Mouse (Mus musculus) heart, embryonic 14.5 days (tissue): Measurements from ENCODE around the gene Sh3rf1. TPM values are rescaled to one million over a fixed set of nuclear protein-coding genes. Genes with fewer than 3 reads are reported as not detected.

Experiments
- ATAC-seq: fragments of 200-750 bp; cut with Nextera tagmentation; 2 replicates; pipeline ENCODE4 v1.8.0; 2017; ENCODE audit warnings: low read depth, moderate TSS enrichment; ENCODE audit not compliant: insufficient number of reproducible peaks, insufficient read depth, low FRiP score
- H3K27ac ChIP-seq, 2 experiments: fragments of 200-500 bp in 1 of 2; fragments of 300-500 bp in 1 of 2; sonication (generic) in 1 of 2; replicated peaks in 1 of 2; 2 replicates each; pipeline ENCODE4 v1.5.1; 2012 to 2014; ENCODE audit warnings: low read depth in 2 of 2, low read length in 2 of 2, control low read depth in 1 of 2, mild to moderate bottlenecking in 1 of 2, mixed read lengths in 1 of 2; ENCODE audit not compliant: control insufficient read depth in 1 of 2, insufficient read depth in 1 of 2
- H3K27me3 ChIP-seq: fragments of 300-500 bp; sonication (generic); 2 replicates; pipeline ENCODE4 v1.6.1; 2014; ENCODE audit warnings: mild to moderate bottlenecking, low read length, control low read depth; ENCODE audit not compliant: control insufficient read depth, insufficient read depth
- H3K36me3 ChIP-seq: fragments of 300-500 bp; sonication (generic); 2 replicates; pipeline ENCODE4 v1.6.1; 2014; ENCODE audit warnings: mild to moderate bottlenecking, control low read depth, low read length, mixed read lengths; ENCODE audit not compliant: control insufficient read depth, insufficient read depth
- H3K4me1 ChIP-seq, 2 experiments: fragments of 200-500 bp in 1 of 2; fragments of 300-500 bp in 1 of 2; sonication (generic) in 1 of 2; 2 replicates each; pipeline ENCODE4 v1.6.1; 2012 to 2014; ENCODE audit warnings: low read length in 2 of 2, control low read depth in 1 of 2, mixed read lengths in 1 of 2; ENCODE audit not compliant: control insufficient read depth in 2 of 2, insufficient read depth in 2 of 2
- H3K4me2 ChIP-seq: fragments of 300-500 bp; sonication (generic); 2 replicates; pipeline ENCODE4 v1.6.1; 2014; ENCODE audit warnings: mild to moderate bottlenecking, low read length
- H3K4me3 ChIP-seq, 2 experiments: fragments of 200-500 bp in 1 of 2; fragments of 300-500 bp in 1 of 2; sonication (generic) in 1 of 2; 2 replicates each; pipeline ENCODE4 v1.5.1; 2012 to 2014; ENCODE audit warnings: low read length in 2 of 2, mild to moderate bottlenecking in 2 of 2, control low read depth in 1 of 2, low read depth in 1 of 2, moderate library complexity in 1 of 2; ENCODE audit not compliant: control insufficient read depth in 1 of 2, insufficient read depth in 1 of 2
- H3K9ac ChIP-seq: fragments of 300-500 bp; sonication (generic); 2 replicates; pipeline ENCODE4 v1.6.1; 2014; ENCODE audit warnings: mild to moderate bottlenecking, low read length
- H3K9me3 ChIP-seq: fragments of 300-500 bp; sonication (generic); 2 replicates; pipeline ENCODE4 v1.6.1; 2016; ENCODE audit warnings: low read length, control low read depth; ENCODE audit not compliant: control insufficient read depth
- WGBS: fragments of 180-500 bp; shearing (Covaris S2); extraction: QIAGEN DNeasy Blood & Tissue Kit; methylation state at CpG from one replicate; pipeline ENCODE4 v1.1.7; 2014; 5-methylcytosine and 5-hydroxymethylcytosine counted together
- polyA plus RNA-seq: library from polyadenylated mRNA; unstranded; fragments of >200 nt; fragmentation: Nextera tagmentation; extraction: Ambion mirVana; gene quantifications from 2 replicates; pipeline ENCODE4 v1.2.1, GENCODE M21; 2014

The Sh3rf1 gene
- polyA plus RNA-seq: 4.2 and 4.9 TPM in 2 replicates

GRCm38 (mm10) chr8:61223729-61224379 is at the start of gene Sh3rf1:
Sh3rf1 (plus strand) TSS chr8:61223872.
- Histone ChIP-seq H3K9ac (peak within 1 kb of the TSS; percentile 79), H3K4me2 (peak within 1 kb of the TSS; percentile 84), H3K27ac (peak within 1 kb of the TSS; percentile 63 to 66), H3K36me3 (no peaks in the 10 kb centered on the region), H3K9me3 (no peaks in the 10 kb centered on the region), H3K4me1 (peaks cover 9 to 15% of the 10 kb centered on the region in 2 experiments; a peak in 2 of 4 replicates), H3K27me3 (peaks cover 9% of the 10 kb centered on the region), H3K4me3 (peak within 1 kb of the TSS; percentile 64 to 97)
- WGBS: under 1% methylated on average over 76 of the region's 84 CpGs
- ATAC-seq: peak; percentile 90

GRCm38 (mm10) chr8:61173921-61174492 is 49.7 kb upstream of the Sh3rf1 start:
- H3K4me1 ChIP-seq: peaks cover 2 to 10% of the 10 kb centered on the region in 2 experiments; a peak in 3 of 4 replicates
- no peaks in the 10 kb centered on the region for H3K27me3 ChIP-seq
- H3K9me3 ChIP-seq: no peaks in the 10 kb centered on the region
- no peak overlapping the region for H3K4me3 ChIP-seq
- H3K9ac ChIP-seq: no peak overlapping the region
- no peak for ATAC-seq
- no peaks in the 10 kb centered on the region for H3K36me3 ChIP-seq
- H3K27ac ChIP-seq: no peak overlapping the region
- H3K4me2 ChIP-seq: no peak overlapping the region
- 29% methylated on average over 7 of the region's 7 CpGs for WGBS

- Histone ChIP-seq H3K4me3 (no peak overlapping the region), H3K4me2 (no peak overlapping the region), H3K27ac (no peak overlapping the region), H3K27me3 (no peaks in the 10 kb centered on the region), H3K9ac (no peak overlapping the region), H3K36me3 (no peaks in the 10 kb centered on the region), H3K4me1 (peaks cover 2 to 10% of the 10 kb centered on the region in 2 experiments; a peak in 3 of 4 replicates), H3K9me3 (no peaks in the 10 kb centered on the region)
- ATAC-seq: no peak
- 36% methylated on average over 2 of the region's 2 CpGs for WGBS
Measured at GRCm38 (mm10) chr8:61175876-61176275, 47.8 kb upstream of the Sh3rf1 start.

GRCm38 (mm10) chr8:61177680-61178593 is 45.7 kb upstream of the Sh3rf1 start:
- Histone ChIP-seq H3K27ac (no peak overlapping the region), H3K9ac (no peak overlapping the region), H3K9me3 (no peaks in the 10 kb centered on the region), H3K4me2 (no peak overlapping the region), H3K4me3 (no peak overlapping the region), H3K27me3 (no peaks in the 10 kb centered on the region), H3K4me1 (peaks cover 2 to 10% of the 10 kb centered on the region in 2 experiments; a peak in 3 of 4 replicates), H3K36me3 (no peaks in the 10 kb centered on the region)
- 64% methylated on average over 12 of the region's 12 CpGs for WGBS
- ATAC-seq: no peak

GRCm38 (mm10) chr8:61178594-61179140 is 45.0 kb upstream of the Sh3rf1 start:
- no peak overlapping the region for H3K27ac ChIP-seq
- no peak overlapping the region for H3K4me2 ChIP-seq
- H3K27me3 ChIP-seq: no peaks in the 10 kb centered on the region
- no peak for ATAC-seq
- H3K4me3 ChIP-seq: no peak overlapping the region
- 50% methylated on average over 11 of the region's 11 CpGs for WGBS
- H3K4me1 ChIP-seq: peaks cover 2 to 8% of the 10 kb centered on the region in 2 experiments; a peak in 3 of 4 replicates
- H3K9ac ChIP-seq: no peak overlapping the region
- H3K9me3 ChIP-seq: peaks cover 4% of the 10 kb centered on the region; the same call in 1 of the 2 replicates
- no peaks in the 10 kb centered on the region for H3K36me3 ChIP-seq

- Histone ChIP-seq H3K9ac (no peak overlapping the region), H3K9me3 (peaks cover 4% of the 10 kb centered on the region; the same call in 1 of the 2 replicates), H3K4me1 (peaks cover 0 to 9% of the 10 kb centered on the region in 2 experiments; a peak in 3 of 4 replicates), H3K36me3 (no peaks in the 10 kb centered on the region), H3K4me2 (no peak overlapping the region), H3K4me3 (no peak overlapping the region), H3K27ac (no peak overlapping the region), H3K27me3 (no peaks in the 10 kb centered on the region)
- 65% methylated on average over 2 of the region's 2 CpGs for whole genome bisulfite sequencing
- ATAC-seq: no peak
Measured at GRCm38 (mm10) chr8:61181592-61181991, 42.1 kb upstream of the Sh3rf1 start.

GRCm38 (mm10) chr8:61182020-61182419 is 41.7 kb upstream of the Sh3rf1 start:
- Histone ChIP-seq H3K4me3 (no peak overlapping the region), H3K27me3 (no peaks in the 10 kb centered on the region), H3K27ac (no peak overlapping the region), H3K4me1 (peaks cover 0 to 9% of the 10 kb centered on the region in 2 experiments; a peak in 3 of 4 replicates), H3K4me2 (no peak overlapping the region), H3K9ac (no peak overlapping the region), H3K36me3 (no peaks in the 10 kb centered on the region), H3K9me3 (peaks cover 4% of the 10 kb centered on the region; the same call in 1 of the 2 replicates)
- 61% methylated on average over 4 of the region's 4 CpGs for WGBS
- no peak for ATAC-seq
